Mouse (Mus musculus) c-Kit-positive CD71-negative TER-119-negative erythroid progenitor cells, embryonic 14.5 days (primary cell): ENCODE measurements at regions not wholly inside any gene's neighbourhood (a gene's known extent, or its start where the extent isn't known, plus 50 kb on each side); places are given as distances from the start of the nearest gene placed in this dataset.

Source experiments
- DNase-seq: peaks from one replicate; pipeline ENCODE4 v3.0.0-alpha.2; 2013; ENCODE audit warnings: low read depth

GRCm38 (mm10) chr4:30776816-30777442 lies 1187.0 kb upstream of the Map3k7 start:
- no peak for DNase-seq

GRCm38 (mm10) chr4:30781649-30782048 lies 1182.2 kb upstream of the Map3k7 start:
- DNase-seq = no peak

GRCm38 (mm10) chr4:30789976-30790657 lies 1173.8 kb upstream of the Map3k7 start:
- no peak for DNase-seq

DNA sequence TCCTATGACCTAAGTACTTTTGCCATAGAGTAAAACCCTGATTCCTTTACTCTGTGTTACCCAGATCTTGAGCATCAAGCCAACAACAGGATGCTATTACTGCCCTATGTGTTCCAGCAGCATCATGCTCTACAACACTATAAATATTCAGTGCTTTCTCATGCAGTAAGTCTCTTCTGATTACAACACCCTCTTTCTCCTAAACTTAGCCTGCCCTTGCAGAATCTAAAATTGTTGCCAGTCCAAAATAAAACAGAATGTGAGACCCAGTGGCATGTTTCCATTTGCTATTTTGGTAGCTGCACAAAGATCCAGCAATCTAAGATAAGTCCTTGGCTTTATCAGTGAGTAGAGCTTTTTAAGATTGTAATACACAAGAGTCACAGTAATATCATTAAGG lies 1154.1 kb upstream of the Map3k7 start:
- DNase-seq = no peak

DNA sequence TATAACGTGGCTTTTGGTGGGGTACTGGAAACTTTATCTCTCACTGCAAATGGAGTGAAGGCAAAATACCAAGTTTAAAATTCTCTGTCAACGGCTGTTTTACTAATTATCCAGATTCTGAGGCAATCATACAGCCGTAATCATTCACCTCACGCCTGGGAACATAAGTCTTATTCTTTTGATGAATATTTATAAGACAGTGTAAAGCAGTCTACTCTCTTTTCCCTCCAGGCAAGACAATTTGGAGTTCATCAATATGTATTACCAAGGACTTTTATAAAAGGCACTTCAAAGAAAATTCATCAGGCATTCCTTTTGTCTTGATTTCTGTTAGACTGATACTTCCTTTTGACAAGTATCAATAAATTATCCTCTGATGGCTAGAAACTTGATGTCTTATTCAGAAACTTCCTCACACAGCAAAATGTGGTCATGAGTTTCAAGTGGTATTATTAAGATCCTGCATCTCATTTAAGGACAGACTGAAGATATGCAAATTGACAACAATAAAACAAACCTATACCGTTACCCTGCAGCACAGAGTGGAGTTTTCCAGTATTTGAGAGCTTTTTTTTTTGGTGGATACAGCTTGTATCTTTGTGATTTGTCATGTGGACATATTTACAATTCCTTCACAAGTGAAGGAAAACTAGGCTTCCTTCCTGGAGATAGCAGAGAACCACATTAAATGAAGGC lies 1108.4 kb upstream of the Map3k7 start:
- no peak for DNase-seq

- no peak for DNase-seq
Observed at GRCm38 (mm10) chr4:30904966-30905365, 1058.9 kb upstream of the Map3k7 start.

DNA sequence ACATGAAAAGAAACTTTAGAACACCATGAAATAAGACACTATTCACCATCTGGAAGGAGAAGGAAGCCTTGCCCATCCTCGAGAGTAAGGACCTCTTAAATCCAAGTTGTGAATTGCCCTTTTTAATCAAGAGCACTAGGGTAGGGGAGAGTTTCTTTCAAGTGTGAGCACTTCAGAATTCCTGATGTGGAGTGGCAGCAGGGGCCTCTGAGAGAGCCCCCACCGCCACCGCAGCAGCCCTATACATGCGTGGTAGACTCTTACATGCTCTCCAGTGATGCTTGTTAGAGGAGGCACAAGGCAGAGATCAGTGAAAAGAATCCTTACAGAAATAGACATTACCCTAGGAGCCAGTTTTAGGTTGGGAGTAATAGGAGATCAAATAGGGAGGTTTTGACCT lies 1041.0 kb upstream of the Map3k7 start:
- DNase-seq = no peak

DNA sequence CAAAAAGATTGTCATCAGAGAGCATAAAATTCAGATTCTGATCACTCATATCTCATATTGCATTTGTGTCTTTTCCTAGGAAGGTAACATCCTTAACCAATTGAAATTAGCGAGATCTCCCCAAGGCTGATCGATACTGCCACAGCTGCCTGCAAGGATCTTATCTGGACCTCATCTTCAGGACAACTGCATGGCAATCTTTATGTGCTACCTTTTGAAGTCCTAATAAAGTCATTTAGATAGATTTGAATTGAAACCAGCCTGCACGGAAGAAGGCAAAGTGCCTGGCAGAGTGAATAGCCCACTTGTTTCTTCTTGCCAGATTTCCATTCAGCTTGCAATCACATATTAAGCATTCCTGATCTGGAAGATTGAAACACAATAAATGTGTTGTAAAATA lies 1031.5 kb upstream of the Map3k7 start:
- DNase-seq = no peak

- DNase-seq = no peak
Observed at GRCm38 (mm10) chr4:30933030-30933987, 1030.6 kb upstream of the Map3k7 start.

- DNase-seq = no peak
Observed at GRCm38 (mm10) chr4:30983611-30984010, 980.3 kb upstream of the Map3k7 start.

DNA sequence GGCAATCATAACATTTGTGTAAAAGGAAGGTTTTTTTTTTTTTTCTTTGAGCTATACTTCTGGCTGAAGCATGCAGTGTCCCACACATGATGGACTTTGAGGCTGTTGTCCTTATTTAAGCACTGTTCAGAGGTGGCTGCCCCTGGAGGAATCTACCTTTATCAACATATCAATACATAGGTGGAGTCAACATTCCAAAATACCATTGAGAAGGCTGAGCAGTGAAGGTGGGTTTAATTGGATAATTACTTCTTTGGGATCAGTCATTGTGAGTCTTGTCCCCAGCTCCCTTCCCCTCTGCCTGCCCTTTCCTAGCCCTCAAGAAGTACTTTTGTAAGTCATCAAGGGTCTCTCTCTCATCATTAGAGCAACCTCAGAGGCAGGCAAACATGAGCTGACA lies 951.9 kb upstream of the Map3k7 start:
- no peak for DNase-seq

GRCm38 (mm10) chr4:31052077-31052677 lies 911.7 kb upstream of the Map3k7 start:
- DNase-seq = no peak

DNA sequence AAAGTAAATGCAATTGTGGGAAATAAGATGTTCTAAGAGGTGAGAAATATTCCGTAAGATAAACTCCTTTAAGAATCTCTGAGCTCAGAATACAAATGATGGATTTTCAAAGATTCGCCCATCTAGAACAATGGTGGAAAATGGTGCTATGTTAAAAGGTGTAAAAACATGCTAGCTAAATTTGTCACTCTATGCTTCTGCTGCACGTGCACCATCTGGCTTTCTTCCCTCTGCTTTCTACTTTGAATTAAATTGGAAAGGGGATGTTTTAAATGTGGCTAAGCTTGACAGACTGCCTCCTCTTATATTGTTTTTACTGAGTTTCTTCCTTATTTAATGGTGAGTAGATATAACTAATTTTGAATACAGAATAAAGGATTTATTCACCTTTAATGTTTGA lies 887.7 kb upstream of the Map3k7 start:
- DNase-seq = no peak

DNA sequence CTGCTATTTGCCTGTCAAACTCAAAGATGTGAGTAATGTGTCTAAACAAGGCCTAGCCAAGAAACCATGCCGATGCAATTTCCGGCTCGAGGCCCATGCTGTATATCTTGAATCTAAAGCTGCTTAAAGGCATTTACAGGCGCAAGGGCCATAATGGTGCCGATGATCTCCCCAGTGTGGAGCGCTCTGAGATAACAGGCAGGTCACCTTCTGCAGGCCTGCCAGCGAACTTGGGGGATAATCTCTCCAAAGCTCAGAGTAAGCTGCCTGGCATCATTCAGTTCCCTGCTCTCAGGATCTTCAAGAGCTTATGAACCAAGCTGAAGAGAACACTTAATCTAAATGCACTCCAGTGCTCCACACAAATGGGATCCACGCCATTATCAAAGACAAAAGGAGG lies 842.3 kb upstream of the Map3k7 start:
- no peak for DNase-seq

GRCm38 (mm10) chr4:31143166-31143565 lies 820.7 kb upstream of the Map3k7 start:
- DNase-seq = no peak

DNA sequence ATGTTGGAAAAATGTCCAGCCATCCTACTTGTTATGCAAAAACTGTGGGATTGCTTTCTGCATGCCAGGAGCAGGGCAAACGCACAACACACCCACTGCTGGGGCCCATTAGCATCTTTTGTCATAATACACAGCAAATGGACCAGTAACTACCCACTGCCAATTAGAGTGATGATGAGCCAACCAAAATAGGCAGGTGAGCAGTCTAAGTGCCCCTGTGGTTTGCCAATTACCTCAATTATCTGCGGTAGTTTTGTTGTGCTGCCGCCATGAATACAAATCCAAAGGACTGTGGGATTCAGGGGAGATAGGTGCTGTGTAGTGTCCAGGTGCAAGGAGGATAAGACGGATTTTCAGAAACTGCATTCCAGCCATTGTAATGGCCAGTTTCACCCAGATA lies 796.5 kb upstream of the Map3k7 start:
- DNase-seq = no peak

DNA sequence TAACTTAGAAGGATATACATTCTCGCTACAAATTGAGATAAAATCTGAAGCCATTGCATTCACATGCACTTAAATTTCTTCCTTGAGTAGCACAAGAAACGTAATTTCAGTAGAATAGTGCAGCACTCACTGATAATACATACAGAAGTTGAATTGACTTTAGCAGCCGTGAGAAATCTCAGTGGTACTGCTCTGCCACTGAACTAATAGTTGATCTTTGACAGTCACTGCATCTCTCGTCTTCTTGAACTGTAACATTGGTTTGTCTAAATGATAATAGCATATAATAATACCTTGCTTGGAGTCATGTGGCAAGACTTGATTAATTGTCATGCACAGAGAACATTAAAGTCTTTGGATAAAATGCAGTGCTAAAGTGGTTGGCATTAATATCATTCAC lies 795.5 kb upstream of the Map3k7 start:
- no peak for DNase-seq

- no peak for DNase-seq
Observed at GRCm38 (mm10) chr4:31171190-31171589, 792.7 kb upstream of the Map3k7 start.

DNA sequence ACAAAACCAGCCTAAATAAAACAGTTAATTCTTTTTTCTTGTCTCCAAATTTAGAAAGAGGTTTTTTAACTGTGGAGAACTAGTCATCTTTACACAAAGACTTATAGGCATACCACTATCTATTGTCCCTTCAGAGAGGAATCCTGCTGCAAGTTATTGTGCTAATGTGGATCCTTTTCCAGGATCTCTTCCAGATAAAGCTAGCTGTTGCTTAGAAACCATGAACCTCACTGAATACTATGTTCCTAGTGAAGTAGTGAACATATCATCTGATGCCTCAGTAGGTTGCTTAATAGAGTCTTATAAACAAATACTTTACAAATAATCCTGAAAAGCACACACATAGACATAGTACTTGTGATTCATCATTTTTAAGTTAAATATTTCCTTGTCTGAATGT lies 766.0 kb upstream of the Map3k7 start:
- no peak for DNase-seq

DNA sequence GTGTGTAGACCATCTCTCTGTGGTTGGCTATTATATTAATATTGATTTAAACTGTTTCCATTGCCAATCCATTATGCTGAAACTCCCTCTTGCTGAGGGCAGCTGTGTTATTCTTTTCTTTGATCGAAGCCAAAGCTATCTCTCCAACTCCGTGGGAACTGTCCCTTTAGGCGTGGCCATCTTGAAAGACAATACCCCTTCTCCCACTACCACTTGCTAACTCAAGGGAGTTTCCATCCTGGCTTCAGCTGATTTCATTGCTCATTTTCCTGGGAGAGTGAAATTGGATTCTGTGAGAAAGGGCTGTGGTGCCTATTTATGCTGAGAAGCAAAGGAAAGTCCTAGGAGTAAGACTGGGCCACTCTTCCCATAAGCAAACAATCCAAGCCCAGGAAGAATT lies 760.6 kb upstream of the Map3k7 start:
- no peak for DNase-seq

DNA sequence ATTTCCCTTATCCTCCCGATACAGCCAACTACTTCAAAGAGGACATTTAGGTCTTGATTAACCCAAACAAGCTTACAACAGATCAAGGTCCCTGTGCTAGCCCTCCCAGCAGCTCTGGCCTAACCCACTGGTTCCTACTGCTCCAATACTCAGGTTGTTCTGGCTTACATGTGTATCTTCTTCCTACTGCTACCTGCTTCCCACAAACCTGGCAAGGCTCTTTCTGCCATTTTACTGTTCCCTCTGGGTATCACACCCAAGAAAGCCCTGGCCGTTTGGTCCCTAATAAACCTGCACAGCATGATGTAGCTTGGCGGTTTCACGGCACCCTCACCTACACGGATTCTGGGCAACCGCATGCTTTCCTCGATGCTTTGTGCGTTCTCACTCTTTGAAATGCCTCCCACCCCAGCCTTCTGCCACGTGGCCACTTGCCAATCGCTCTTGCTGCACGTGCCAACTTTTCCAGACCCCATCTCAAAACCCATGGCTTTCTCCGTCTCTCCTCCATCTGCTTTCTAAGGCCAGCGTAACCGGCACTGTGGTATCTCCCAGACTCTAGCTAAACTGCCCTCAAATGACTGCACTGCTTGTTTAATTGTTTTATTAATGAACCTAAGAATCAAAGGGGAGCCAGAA lies 758.4 kb upstream of the Map3k7 start:
- no peak for DNase-seq
